Mouse (Mus musculus) cerebellum, postnatal 14 days (tissue): ENCODE measurements at regions not wholly inside any gene's neighbourhood (a gene's known extent, or its start where the extent isn't known, plus 50 kb on each side); places are given as distances from the start of the nearest gene placed in this dataset.

Experiments used
- DNase-seq, 2 experiments: peaks; one replicate each; pipeline ENCODE4 v3.0.0; 2021; ENCODE audit warnings: mixed read lengths in 2 of 2

DNA sequence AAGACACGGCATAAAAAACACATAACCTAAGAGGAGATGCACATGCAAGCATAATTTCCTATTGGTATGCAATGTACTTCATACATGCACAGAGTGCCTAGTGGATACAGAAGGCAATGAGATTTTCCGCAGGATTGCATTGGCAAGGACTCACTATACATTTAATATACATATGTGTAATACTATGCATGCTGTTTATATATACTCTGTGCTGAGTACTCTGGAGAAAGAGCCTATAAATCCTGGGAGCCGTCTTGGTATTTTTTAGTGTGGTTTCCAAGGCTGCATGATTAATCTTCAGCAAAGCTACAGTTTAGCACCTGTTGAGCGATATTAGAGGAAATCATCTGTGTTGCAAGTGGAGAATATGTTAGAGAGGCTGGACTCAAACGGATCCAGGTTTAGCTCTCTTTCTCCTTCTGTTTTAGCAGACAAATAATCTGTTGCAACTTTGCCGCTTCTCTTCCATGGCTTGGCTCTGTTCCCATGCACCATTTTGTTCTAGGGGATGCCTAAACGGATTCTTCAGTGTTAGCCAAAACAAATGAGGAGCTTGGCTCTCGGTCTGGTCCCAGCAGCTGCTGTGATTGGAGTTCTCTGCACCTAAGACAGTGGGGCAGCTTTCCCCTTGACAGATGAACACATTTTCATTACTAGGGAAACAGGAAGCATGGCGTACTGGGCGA is 459.0 kb downstream of the Sorl1 start:
- DNase-seq, result peak; percentile 51 to 69

DNA sequence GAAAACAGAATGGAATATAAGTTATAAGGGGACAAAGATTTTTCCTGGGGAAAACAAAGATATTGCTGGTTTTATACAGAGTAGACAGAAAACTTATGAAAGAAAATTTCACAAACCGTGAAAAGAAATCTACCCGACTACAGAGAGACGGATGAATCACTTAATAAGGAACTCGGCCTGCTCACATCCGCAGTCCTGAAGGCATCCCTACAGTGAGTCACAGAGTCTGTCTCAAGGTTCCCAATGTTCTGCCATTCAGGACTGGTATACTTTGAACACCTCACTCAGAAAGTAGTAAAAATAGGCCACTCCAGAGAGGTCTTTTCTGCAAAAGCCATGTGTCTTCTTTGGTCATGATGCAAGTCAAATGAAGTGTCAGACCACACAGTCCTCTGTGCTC is 463.5 kb downstream of the Sorl1 start:
- DNase-seq, result no peak

DNA sequence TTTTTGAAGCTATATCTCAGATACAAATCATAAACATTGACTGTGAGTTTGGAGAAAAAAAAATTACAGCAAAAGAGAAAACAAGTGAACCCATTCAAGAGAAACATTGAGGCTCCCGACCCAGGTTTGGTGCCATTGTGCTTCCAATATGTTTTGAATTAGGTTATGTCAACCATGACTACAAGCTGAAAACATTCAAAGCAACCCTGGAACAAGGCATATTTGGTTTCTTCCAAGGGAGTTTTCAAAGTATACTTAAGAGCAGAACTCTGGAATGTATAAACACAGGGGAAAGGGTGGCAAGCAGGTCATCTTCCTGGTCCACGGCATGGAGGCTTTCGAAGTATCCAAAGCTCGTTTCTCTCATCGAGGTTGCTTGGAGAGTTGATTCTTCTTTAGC is 464.1 kb downstream of the Sorl1 start:
- no peak for DNase-seq

DNA sequence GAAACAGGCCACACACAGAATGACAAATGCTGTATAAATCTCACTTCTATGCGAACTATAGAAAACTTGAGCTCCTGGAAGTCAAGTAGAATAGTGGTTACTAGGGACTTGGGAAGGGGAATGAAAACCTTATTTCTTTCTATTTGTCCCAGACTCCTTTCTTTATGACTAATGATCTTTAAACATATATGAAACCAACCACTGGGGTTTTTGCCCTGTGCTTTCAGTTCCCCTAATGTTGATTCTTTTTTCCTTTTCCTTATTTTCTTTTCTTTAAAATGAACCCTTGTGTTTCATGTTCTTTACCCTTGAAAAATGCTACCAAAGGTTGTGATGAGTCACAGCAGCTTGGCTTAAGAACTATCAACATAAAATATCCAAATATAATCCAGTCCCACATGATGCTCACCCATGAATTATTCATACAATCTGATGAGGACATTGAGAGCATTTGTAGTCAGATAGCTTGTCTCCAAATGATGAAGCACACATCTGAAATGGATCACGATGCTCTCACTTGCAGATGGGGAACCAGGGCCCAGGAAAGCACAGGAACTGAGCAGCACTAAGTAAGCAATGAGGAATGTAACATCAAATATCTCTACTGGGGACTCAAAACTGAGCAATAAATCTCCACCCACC is 470.2 kb upstream of the Ubash3b start:
- no peak for DNase-seq

DNA sequence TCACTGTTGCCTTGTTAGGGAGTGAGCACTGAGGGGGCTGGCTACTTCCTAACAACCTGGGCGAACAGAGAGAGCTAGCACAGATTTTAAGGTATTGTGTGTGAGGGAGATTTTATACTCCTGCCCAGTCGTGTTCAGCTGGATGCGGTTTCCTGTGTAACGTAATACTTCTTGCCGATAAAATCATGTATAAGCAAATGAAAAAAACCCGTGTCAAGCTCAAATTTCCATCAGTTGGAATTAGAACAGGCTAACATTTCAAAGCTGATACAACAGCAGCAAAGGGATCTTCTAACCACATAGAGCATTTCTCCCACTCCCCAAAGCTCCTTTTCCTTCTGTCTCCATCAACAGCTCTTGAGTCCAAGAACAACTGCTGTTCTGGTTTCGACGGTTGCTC is 459.8 kb upstream of the Ubash3b start:
- no peak for DNase-seq

DNA sequence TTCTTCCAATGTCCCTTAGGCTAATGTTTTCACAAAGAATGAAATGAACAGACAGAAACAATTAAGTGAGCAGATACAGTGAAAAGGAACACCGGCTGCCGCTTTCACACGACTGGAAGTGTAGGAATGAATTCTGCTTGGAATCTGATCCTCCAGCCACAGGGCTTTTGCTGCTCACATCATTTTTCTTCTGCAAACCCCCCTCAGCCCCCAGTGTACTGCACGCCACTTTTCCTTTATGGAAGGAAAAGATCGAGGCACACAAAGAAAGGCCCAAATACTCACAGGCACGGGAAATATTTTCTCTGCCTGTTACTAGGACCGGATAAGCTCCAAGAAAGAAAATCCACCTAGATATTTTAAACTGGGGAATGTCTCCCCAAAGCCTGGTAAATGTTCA is 452.5 kb upstream of the Ubash3b start:
- DNase-seq, result no peak

DNA sequence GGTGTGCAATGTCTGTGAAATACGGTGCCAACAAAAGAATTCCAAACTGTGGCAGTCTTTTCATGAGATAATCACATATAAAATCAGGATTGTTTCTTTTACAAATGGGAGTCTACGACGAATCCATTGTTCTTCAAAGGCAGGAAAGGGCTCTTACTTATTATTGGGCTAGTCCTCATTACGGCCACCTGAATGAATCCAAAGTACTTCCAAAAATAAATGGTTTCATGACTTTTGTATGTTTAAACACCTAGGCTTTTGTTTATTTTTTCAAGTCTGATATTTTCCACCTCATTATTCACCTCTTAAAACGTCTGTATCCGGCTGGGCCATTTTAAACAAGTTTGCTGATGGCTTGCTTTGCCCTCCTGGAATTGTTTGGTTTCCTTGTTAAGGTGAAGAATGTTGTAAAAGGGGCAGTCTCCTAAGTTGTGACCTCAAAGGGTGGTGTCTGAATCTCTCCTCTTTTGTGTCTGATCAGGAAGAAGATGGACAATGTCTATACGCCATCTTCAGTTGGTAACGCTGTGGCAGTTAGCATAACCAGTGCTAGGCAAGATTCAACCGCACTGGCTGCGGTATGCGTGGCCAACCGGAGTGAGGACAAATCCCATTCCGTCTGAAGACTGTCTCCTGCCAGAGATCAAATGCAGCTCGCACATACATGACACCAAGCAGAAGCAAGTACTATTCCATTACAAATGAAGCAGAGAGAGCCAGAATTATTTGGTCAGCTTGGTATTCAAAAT is 451.5 kb upstream of the Ubash3b start:
- no peak for DNase-seq

DNA sequence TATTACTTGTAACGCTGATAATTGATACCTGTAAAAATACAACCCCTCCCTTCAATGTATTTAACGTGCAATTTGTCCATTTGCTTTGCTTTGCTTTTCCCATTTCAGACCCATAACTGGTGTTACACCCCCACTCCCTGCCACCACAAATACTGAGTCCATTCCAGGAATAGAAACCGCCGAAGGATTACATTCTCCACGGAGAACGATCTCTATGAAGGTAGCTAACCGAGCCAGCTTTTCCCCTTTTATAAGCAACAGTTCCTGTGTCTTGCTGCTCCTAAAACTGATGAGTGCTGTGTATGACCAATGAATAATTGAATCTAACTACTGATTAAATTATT is 450.9 kb upstream of the Ubash3b start:
- peak in 1 of 2 experiments; percentile 13 for DNase-seq

DNA sequence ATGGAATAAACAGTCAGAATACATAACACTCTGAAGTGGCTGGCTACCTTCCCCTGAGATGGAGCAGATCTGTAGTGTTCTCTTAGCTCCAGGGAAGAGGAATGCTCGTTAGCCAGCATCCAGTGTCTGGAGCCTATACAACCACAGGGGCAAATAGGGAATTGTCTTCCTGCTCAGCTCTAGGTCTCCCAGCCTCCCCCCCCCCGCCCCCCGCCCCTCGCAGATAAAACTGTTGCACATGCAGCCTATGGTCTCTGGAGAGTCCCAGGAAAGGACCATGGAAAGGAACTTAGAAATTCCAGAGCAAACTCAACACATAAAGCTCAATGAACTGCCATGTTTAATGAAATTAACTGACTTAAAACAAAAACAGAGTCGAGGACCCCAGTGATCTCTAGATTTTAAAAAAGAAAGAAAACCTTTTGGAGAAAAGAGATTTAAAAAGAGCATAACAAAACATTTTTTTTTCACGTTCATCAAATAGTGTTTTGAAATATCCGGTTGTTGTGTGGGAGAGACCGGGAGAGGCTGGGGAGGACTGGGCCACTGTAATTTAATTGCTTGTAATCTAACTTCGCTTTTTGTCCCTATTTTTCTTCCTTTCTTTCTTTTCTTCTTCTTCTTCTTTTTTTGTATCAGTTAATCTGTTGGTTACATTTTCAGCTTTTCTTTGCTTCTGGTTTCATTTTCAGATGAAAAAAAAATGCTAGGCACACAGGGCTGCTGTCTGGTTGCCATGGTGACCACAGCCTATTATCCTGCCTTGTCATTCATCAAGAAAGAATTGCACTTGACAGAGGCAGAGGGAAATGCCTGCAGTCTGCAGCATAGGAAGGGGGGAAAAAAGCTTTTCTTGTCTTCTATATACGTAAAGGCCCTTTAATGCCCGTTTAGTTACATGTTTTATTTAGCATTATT is 450.3 kb upstream of the Ubash3b start:
- DNase-seq, result peak; percentile 50 to 55

DNA sequence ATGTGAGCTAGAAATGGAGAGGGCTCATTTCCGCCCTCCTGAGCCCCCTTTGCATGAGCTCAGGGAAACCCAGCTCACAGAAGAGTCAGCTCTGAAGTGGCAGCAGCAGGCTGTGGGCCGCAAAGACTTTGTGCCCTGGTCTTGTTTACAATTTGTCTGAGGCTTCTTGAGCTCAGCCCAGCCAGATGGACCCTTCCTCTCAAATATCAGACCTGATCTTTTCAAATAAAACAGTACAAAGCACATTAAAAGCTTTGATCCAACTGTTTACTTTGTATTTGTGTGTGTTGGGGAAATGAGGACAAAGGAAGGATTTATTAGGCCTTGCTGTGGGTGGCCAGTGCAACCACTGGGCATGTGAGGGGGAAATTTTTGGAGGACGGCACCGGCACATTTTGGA is 448.9 kb upstream of the Ubash3b start:
- no peak for DNase-seq

DNA sequence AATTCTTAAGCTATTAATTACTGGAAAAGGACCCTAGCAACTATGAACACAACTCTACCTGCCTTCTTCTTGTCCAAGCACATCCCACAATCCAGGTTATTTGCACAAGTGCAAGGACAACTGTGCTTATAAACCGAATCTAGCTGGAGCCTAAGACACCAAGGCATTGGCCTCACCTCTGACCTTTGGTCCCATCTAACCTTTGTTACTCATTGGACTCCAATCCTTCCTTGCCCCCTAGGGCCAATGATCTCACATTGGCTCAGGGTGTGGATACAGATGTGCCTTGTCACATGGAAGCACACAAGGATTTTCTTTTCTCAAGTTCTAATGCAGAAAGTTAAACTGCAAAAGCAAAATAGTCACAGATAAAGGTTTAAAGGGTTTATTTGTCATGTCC is 444.6 kb upstream of the Ubash3b start:
- no peak for DNase-seq

DNA sequence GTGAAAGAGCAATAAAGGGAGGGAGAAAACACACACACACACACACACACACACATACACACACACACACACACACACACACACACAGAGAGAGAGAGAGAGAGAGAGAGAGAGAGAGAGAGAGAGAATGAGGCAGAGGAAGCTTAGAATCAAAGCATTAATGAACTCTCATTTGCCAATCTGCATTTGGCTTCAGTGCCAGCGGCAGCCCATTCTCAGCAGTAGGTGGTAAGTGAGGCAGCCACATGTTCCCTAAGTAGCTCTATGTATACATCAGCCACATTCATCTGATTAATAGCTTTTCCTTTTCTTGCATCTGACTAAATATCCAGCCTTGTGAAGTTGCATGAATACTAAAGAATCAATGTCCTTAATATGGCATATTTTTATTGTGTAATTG is 443.4 kb upstream of the Ubash3b start:
- no peak for DNase-seq

DNA sequence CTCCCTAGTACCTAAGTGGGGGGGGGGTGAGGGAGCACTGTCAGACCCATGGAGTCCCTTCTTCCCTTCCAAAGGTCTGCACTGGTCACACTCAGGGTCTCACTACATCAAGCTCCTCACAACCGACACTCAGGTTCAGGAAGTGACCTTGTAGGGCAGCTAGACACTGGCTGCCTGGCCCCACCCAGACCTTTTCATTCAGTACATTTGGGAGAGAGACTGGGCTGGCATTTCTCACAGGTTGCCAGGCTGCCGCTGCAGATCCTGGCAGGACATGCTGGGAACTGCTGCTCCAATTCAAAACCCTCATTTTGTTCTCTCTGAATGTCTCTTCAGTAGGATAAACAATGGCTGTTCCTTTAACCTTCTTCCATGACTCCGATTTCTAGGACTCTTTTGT is 439.3 kb upstream of the Ubash3b start:
- DNase-seq, result no peak

DNA sequence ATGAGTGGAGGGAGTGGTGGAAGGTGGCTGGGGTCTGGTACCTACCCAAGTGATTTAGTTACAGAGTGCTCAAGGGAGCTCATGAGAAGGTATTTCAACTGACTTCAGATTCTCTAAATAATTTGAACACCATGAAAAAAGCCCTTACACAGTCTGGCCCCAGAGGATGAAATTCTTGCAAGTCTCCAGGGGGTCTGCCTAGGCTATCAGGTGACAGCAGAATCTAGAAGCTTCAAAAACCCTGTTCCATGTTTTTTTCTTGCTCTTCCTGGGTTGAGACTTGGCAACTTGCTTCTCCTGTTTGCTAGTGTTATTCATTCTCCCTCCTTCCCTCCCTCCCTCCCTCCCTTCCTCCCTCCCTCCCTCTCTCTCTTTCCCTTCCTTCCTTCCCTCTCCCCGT is 438.4 kb upstream of the Ubash3b start:
- no peak for DNase-seq

DNA sequence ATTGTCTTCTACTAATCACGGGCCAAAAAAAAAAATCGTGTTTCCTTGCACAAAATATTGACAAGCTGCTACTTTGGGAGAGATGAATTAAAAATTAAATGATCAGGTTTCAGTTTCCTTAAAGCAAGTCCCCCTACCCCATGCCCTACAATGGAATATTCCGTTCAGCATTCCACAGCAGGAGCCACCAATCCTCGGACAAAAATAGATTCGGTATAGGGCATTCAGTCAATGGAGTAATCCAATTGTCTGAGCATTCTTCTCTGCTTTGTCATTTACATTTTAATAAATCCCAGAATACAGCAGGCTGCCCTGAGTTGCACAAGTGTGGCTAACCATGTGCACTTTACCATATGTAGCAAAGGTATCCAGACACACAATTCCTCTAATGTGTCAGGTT is 434.3 kb upstream of the Ubash3b start:
- DNase-seq, result no peak

DNA sequence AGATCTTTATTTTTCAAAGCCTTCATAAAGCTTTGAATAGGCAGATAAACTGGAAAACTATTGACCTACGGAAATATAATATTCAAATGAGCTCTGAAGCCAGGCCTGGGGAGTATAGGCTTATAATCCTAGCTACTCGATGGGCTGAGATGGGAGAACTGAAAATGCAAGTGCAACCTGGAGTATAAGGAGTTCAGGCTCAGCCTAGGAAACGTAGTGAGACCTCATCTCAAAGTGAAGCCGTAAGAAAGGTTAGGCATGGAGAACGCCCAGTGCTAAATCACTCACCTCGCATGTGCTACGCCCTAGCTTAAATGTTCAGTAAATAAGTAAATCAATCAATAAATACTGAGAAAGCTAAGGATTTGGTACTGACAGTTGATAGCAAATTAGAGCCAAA is 432.5 kb upstream of the Ubash3b start:
- DNase-seq, result no peak

DNA sequence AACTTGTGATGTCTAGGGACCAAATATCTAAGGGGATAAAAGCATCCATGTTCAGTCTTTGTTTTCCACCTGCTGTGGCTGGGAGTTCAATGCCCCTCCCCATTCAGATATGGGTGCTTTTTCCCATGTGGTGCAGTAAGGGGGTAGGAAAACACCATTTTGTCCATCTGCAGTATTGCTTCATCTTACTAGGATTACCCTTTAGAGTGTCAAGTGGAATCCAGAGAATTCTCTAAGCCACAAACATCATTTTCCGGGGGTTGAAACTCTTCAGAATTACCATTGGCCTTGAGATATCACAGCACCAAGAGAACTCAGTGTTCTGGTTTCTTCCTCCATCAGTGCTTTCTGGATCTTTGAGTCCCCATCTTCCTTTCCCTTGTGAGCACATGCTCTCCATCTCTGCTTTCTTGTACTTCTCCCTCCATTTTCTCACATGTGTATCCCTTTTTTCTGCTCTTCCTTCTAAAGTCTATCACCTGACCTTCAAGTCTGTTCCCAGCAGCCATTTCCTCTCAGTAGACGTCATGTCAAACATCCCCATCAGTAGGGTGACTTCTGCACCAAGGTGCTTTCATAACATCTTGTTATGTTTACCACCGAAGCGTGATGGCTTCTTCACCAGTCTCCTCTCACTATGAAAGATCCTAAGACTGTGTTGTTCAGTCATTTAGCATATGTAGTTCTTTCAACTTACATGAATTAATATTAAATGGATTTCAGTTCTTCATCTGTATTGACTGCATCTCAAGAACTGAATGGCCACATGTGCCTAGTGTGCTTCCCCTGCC is 431.6 kb upstream of the Ubash3b start:
- DNase-seq, result no peak

DNA sequence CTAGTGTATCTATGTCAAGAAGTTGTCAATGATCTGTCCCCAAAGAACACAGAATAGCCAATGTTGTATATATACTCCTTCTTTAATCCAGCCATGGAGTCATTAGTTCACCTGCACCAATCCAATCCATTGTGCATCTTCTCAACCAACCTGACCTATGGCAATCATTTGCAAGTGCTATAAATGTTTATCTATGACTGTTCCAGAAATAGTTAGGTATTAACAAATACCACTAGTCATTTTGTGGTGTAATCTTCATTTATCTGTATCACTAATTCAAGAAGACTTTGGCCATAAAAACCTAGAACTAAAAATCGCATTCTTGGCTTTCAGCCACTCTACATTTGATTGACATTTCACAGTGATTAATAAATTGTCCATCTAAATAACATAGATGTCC is 430.6 kb upstream of the Ubash3b start:
- DNase-seq, result no peak

DNA sequence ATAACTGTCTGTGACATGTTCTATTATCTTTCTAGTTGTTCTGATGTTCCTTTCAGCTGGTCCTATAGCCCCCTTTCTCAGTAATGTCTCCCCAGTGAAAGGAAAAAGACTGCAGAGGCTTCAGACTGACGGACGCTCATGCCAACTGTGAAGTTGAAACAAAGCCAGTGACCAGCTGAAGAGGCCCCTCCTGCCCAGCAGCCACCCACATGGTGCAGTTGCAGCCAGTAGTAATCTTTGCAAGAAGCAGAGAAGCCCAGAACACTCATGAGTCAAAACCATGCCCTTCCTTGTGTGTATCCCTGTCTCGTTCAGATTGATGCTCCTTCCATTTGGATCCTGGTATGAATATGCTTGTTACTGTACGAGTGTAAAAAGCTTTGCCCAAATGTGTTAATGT is 428.7 kb upstream of the Ubash3b start:
- DNase-seq, result peak; percentile 49 to 58

DNA sequence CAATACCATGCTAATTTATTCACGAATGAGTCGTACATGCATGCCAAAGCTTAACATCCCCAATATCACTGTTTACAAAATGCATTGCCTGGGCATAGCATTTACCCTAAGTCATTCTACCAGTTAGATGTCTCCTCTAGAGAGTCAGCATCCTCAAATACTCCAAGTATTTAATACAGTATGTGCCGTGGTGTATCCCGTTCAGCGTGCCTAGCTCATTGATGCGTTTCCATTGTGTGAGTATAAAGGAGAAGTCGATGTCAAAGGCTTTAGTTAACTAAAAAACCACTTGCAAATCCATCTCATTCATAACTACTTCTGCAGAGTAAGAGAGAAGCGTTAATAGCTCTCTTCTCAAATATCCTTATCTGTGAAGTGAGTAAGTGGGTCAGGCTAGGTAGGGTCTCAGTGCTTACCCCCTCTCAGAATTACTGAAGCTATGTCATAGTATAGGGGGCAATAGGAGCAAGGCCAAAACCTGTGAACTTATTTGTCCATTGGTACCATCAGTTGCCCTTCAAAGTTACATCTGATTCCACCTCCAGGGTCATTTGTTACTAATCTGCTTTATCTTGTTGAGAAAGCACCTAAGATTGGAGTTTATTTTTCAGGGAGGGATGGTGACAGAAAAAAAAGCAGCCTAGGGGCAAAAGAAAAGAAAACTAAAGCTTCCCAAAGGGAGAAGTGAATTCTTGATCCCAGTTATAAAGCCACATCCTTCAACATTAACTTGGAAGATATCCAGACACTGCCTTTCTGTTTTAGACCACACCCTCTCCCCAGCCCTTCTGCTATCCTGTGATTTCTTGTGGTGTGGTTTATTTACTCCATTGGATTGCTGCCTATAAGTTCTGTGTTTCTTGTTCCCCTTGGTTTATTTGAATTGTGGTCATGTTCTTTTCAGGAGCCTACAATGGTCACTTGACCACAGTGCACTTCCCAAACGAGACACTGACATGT is 427.2 kb upstream of the Ubash3b start:
- no peak for DNase-seq

DNA sequence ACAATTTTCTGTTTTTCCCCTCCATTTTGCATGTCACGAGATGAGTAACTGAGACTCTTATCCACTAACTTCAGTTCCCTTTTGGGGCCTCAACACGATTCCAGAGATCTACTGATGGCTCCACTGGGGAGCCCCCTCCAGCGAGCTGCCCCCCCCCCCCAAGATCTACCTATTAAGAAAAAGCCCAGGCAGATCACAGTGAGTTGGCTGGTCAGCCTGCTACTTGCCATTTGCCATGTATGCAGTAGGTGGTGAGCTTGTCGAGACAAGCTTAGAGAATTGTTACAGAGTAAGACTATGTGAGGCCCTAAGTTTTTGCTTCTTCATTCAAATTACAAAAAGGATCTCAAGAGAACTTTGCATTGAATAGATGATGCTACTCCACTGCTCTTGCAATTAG is 426.3 kb upstream of the Ubash3b start:
- DNase-seq, result no peak
